Comparison of ENCODE assay signal across 15 mouse cellular contexts in the genomic region with DNA sequence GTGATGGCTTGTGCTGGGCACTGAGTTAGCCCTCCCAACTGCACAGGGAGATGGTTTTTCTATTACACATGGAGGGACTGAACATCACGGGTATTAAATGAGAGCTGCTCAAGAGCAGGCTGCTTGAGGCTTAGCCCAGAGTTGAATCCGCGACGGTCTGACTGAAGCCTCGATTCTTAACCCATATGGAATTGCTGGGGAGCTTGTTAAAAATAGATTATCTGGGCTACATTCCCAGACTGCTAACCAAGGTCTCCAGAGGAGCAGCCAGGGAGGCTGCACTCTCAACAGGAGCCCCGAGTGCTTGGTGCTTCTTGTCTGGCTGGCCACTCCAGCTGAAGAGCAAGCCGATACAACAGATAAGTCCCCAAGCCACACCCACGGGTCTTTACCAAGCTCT.
DNase-seq lines count a peak whose midpoint lies in the region; ATAC-seq and TF ChIP-seq lines count a peak whose summit lies in the region.
"Had no signal": no experiment of that assay in that cellular context is flagged by ENCODE, and none has a peak within 500 bp of the region (broad histone marks: within the 10 kb centered on the region; RNA-seq: fewer than 3 reads in every experiment).

No protein-coding gene starts in this region.

- H3K36me3 ChIP-seq in heart, postnatal 0 days (replicated peaks; ENCODE audit: control insufficient read depth, insufficient read depth, low read length): no peaks in the 10 kb centered on the region
- H3K36me3 ChIP-seq: embryonic facial prominence, embryonic 15.5 days; hindbrain, embryonic 10.5 days; limb, embryonic 12.5 days had no signal

- no peak overlapping the region for H3K27ac ChIP-seq in gastrocnemius, adult 2 months
- no peak overlapping the region for H3K27ac ChIP-seq in heart, postnatal 0 days (ENCODE audit: low read depth)
- H3K27ac ChIP-seq: embryonic facial prominence, embryonic 15.5 days; hindbrain, embryonic 10.5 days; limb, embryonic 12.5 days had no signal

- intact Hi-C loops in gastrocnemius, adult 2 months (cut with DNase I): no loop called here
- intact Hi-C loops in gastrocnemius, postnatal 14 days (cut with DNase I; ENCODE audit: low total_unique reads): no loop called here

- peaks cover 4% of the 10 kb centered on the region; the same call in 1 of the 2 replicates for H3K4me1 ChIP-seq in heart, postnatal 0 days (ENCODE audit: control insufficient read depth, insufficient read depth)
- H3K4me1 ChIP-seq: hindbrain, embryonic 10.5 days had no signal

- 0 out of 2 replicates have a peak, but pooled peaks have one; percentile 36 for ATAC-seq in heart, postnatal 0 days (ENCODE audit: insufficient read depth, low read depth)
- no peak for ATAC-seq in granulocyte monocyte progenitor cell, adult 5-6 weeks (replicated peaks; ENCODE audit: poor library complexity, severe bottlenecking)
- ATAC-seq: intestine, embryonic 16.5 days had no signal

- no peaks in the 10 kb centered on the region for H3K9me3 ChIP-seq in heart, postnatal 0 days (replicated peaks; ENCODE audit: control insufficient read depth, low read length)
- H3K9me3 ChIP-seq: embryonic facial prominence, embryonic 15.5 days; hindbrain, embryonic 10.5 days had no signal

- 0 out of 2 replicates have a peak overlapping the region, but pooled peaks have one; percentile 13 for H3K4me2 ChIP-seq in heart, postnatal 0 days (ENCODE audit: low read depth, low read length)
- H3K4me2 ChIP-seq: embryonic facial prominence, embryonic 15.5 days; limb, embryonic 12.5 days had no signal

- no peak overlapping the region for H3K9ac ChIP-seq in heart, postnatal 0 days (replicated peaks; ENCODE audit: low read depth, low read length)
- H3K9ac ChIP-seq: embryonic facial prominence, embryonic 15.5 days; limb, embryonic 12.5 days had no signal

- 24% methylated on average over 8 of the region's 8 CpGs for WGBS in heart, postnatal 0 days

- DNase-seq in gastrocnemius, adult 2 months: peak; percentile 28
- no peak for DNase-seq in gastrocnemius, postnatal 14 days
- DNase-seq in brain, adult 2 months (ENCODE audit: low read depth, low spot score): peak; percentile 73
- peak; percentile 34 for DNase-seq in cerebellum, adult 9-11 months
- peak; percentile 19 for DNase-seq in heart, postnatal 0 days (ENCODE audit: low spot score)
- no peak for DNase-seq in right cerebral cortex, postnatal 10 days (ENCODE audit: low spot score in 2 of 2)
- DNase-seq: adrenal gland, postnatal 14 days; kidney, postnatal 36 days; lung, adult 18-20 months; thymus, postnatal 36 days had no signal

- TF ChIP-seq CTCF in gastrocnemius, adult 2 months (IDR thresholded peaks at IDR 0.05): no peak
- no peak for TF ChIP-seq CTCF in heart, postnatal 0 days (IDR thresholded peaks at IDR 0.05; ENCODE audit: low read depth)

- TF ChIP-seq EP300 in heart, postnatal 0 days (IDR thresholded peaks at IDR 0.05; ENCODE audit: low read depth): no peak

- H3K27me3 ChIP-seq in heart, postnatal 0 days (ENCODE audit: control insufficient read depth, insufficient read depth, low read length): no peaks in the 10 kb centered on the region
- H3K27me3 ChIP-seq: embryonic facial prominence, embryonic 15.5 days; limb, embryonic 12.5 days had no signal

- no peak overlapping the region for H3K4me3 ChIP-seq in gastrocnemius, adult 2 months
- H3K4me3 ChIP-seq in heart, postnatal 0 days (ENCODE audit: low read depth, low read length): no peak overlapping the region
- H3K4me3 ChIP-seq: embryonic facial prominence, embryonic 15.5 days; hindbrain, embryonic 10.5 days; limb, embryonic 12.5 days had no signal

Comparison
In these comparisons a context has a peak if more than half of its experiments do, and no peak if none do; other contexts are left out.
1. DNase-seq: peak in gastrocnemius, adult 2 months (single experiment), brain, adult 2 months (single experiment), cerebellum, adult 9-11 months (single experiment) and heart, postnatal 0 days (single experiment); none in gastrocnemius, postnatal 14 days (single experiment) and right cerebral cortex, postnatal 10 days (0 of 2).